In the genomic region with DNA sequence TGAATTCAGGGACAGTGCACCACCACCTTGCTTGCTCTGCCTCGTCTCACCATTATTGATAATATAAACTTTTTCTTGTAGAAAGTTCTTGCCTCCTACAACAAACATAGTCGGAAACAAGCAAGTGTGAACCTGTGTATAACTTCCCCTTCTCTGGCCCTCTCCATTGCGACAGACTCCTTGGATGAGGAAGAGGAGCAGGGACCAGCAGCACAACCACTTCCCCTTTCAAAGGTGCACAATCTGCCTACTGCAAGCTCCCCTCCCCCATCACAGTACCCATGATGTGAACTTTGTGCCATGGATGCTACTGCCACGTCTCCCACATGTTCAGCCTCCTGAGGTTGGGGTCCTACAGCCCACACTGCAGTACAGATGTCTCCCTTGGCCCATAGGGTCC, we compare ENCODE assay signal across 17 mouse cellular contexts.
A peak's percentile ranks its signal among the peaks of the same experiment; 100 is the strongest.
DNase-seq lines count a peak whose midpoint lies in the region; ATAC-seq and TF ChIP-seq lines count a peak whose summit lies in the region.
"Had no signal": no experiment of that assay in that cellular context is flagged by ENCODE, and none has a peak within 500 bp of the region (broad histone marks: within the 10 kb centered on the region; RNA-seq: fewer than 3 reads in every experiment).

No protein-coding gene starts in this region.

- no peaks in the 10 kb centered on the region for H3K9me3 ChIP-seq in stomach, embryonic 15.5 days
- no peaks in the 10 kb centered on the region for H3K9me3 ChIP-seq in stomach, postnatal 0 days (ENCODE audit: control insufficient read depth, low read length)
- H3K9me3 ChIP-seq in liver, embryonic 14.5 days (ENCODE audit: control insufficient read depth, low read length), result no peaks in the 10 kb centered on the region
- H3K9me3 ChIP-seq: embryonic facial prominence, embryonic 10.5 days; heart, embryonic 10.5 days had no signal

- no peak overlapping the region for H3K4me2 ChIP-seq in stomach, embryonic 15.5 days
- H3K4me2 ChIP-seq in stomach, postnatal 0 days (replicated peaks; ENCODE audit: low read depth), result no peak overlapping the region
- no peak overlapping the region for H3K4me2 ChIP-seq in liver, embryonic 14.5 days (ENCODE audit: low read depth)

- H3K9ac ChIP-seq in stomach, embryonic 15.5 days, result no peak overlapping the region
- no peak overlapping the region for H3K9ac ChIP-seq in stomach, postnatal 0 days (ENCODE audit: low read length)
- no peak overlapping the region for H3K9ac ChIP-seq in liver, embryonic 14.5 days (replicated peaks)
- H3K9ac ChIP-seq: forebrain, postnatal 0 days had no signal

- WGBS in stomach, embryonic 15.5 days, result 72% methylated on average over 4 of the region's 4 CpGs
- 76% methylated on average over 4 of the region's 4 CpGs for WGBS in stomach, postnatal 0 days
- WGBS in liver, embryonic 14.5 days (ENCODE audit: insufficient replicate concordance), result 29% methylated on average over 4 of the region's 4 CpGs

- H3K27ac ChIP-seq in stomach, embryonic 15.5 days, result no peak overlapping the region
- H3K27ac ChIP-seq in stomach, postnatal 0 days (replicated peaks), result no peak overlapping the region
- no peak overlapping the region for H3K27ac ChIP-seq in liver, embryonic 14.5 days
- H3K27ac ChIP-seq: embryonic facial prominence, embryonic 10.5 days; heart, embryonic 10.5 days had no signal

- peak; percentile 53 for ATAC-seq in stomach, embryonic 15.5 days (ENCODE audit: insufficient read depth, low FRiP score, low read depth)
- no peak for ATAC-seq in stomach, postnatal 0 days (ENCODE audit: low FRiP score, low TSS enrichment)
- ATAC-seq in liver, embryonic 14.5 days (ENCODE audit: insufficient read depth), result peak; percentile 71
- ATAC-seq: forebrain, postnatal 0 days had no signal

- no peaks in the 10 kb centered on the region for H3K27me3 ChIP-seq in stomach, embryonic 15.5 days (replicated peaks)
- H3K27me3 ChIP-seq in stomach, postnatal 0 days (ENCODE audit: control insufficient read depth, insufficient read depth, low read length), result no peaks in the 10 kb centered on the region
- H3K27me3 ChIP-seq in liver, embryonic 14.5 days (ENCODE audit: control insufficient read depth, insufficient read depth, low read length), result no peaks in the 10 kb centered on the region

- H3K4me3 ChIP-seq in stomach, embryonic 15.5 days (replicated peaks), result no peak overlapping the region
- no peak overlapping the region for H3K4me3 ChIP-seq in stomach, postnatal 0 days (ENCODE audit: low read depth, low read length)
- H3K4me3 ChIP-seq in liver, embryonic 14.5 days (ENCODE audit: insufficient read depth in 1 of 2, low read depth in 2 of 2, low read length in 2 of 2), result no peak overlapping the region
- H3K4me3 ChIP-seq: embryonic facial prominence, embryonic 10.5 days; erythroblast, embryonic 14.5 days; heart, embryonic 10.5 days had no signal

- no peaks in the 10 kb centered on the region for H3K4me1 ChIP-seq in stomach, embryonic 15.5 days
- H3K4me1 ChIP-seq in stomach, postnatal 0 days (replicated peaks; ENCODE audit: control insufficient read depth, insufficient read depth), result no peaks in the 10 kb centered on the region
- H3K4me1 ChIP-seq in liver, embryonic 14.5 days (replicated peaks; ENCODE audit: control insufficient read depth in 2 of 2, insufficient read depth in 2 of 2, low read length in 1 of 2), result no peaks in the 10 kb centered on the region
- H3K4me1 ChIP-seq: embryonic facial prominence, embryonic 10.5 days; heart, embryonic 10.5 days had no signal

- H3K36me3 ChIP-seq in stomach, embryonic 15.5 days, result no peaks in the 10 kb centered on the region
- H3K36me3 ChIP-seq in stomach, postnatal 0 days (ENCODE audit: control insufficient read depth, insufficient read depth, low read length), result no peaks in the 10 kb centered on the region
- no peaks in the 10 kb centered on the region for H3K36me3 ChIP-seq in liver, embryonic 14.5 days (replicated peaks; ENCODE audit: control insufficient read depth, insufficient read depth, low read depth)
- H3K36me3 ChIP-seq: embryonic facial prominence, embryonic 10.5 days; heart, embryonic 10.5 days had no signal

- DNase-seq in stomach, postnatal 0 days (ENCODE audit: low spot score), result no peak
- DNase-seq in liver, embryonic 14.5 days (ENCODE audit: low read depth in 3 of 3, low spot score in 3 of 3), result peak; percentile 4 to 10 (median 9)
- peak; percentile 9 to 21 for DNase-seq in lung, postnatal 4 days
- DNase-seq in embryo, embryonic 10 days (ENCODE audit: low spot score), result no peak
- DNase-seq in adrenal gland, adult 2 months, result no peak
- DNase-seq in adrenal gland, adult (ENCODE audit: inconsistent age in 2 of 2, low spot score in 1 of 2), result no peak
- DNase-seq: adrenal gland, adult 8-10 months; cerebellum, postnatal 10 days; forebrain, postnatal 0 days; gastrocnemius, postnatal 14 days; kidney, adult 9 months; left cerebral cortex, postnatal 4 days; thymus, postnatal 25 days had no signal

- no peak for TF ChIP-seq CTCF in stomach, postnatal 0 days (IDR thresholded peaks at IDR 0.05; ENCODE audit: low read depth)
- no peak for TF ChIP-seq CTCF in liver, embryonic 14.5 days (IDR thresholded peaks at IDR 0.05; ENCODE audit: low read depth)

- no peak for TF ChIP-seq EP300 in stomach, postnatal 0 days (optimal IDR thresholded peaks at IDR 0.05)
- TF ChIP-seq EP300 in liver, embryonic 14.5 days (IDR thresholded peaks at IDR 0.05; ENCODE audit: low read depth), result no peak

Comparison
In these comparisons a context has a peak if more than half of its experiments do, and no peak if none do; other contexts are left out.
1. DNase-seq: peak in liver, embryonic 14.5 days (3 of 3) and lung, postnatal 4 days (2 of 2); none in stomach, postnatal 0 days (single experiment), embryo, embryonic 10 days (single experiment), adrenal gland, adult 2 months (single experiment) and adrenal gland, adult (0 of 2).